8 mouse cellular contexts compared by ENCODE assay signal in the genomic region with DNA sequence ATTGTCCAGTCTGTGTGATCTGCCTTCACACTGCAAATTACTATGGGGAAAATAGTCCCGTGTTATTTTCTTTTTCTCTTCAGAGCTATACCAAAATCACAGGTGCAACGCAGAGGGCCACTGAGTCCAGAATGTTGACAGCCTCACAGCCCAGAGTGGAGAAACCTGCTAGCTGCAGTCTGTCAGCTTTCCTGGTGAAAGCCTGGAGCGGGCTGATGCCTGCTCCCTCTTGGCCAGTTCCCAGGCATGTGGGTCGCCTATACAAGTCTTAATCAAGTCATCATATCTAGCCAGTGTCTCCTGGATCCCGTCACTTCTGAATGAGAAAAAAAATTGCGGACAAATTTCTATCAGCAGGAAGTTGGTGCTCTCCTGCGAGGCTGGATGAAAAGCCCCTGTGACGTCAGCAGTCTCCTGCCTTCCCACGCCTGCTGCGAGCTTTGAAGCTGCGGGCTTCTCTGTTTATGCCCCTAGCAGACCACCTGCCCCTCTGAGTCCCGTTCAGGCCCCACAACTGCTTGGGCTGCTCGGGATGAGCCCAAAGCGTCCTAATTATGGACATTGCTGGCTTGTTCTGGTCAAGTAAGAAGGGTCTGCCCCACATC.
A peak's percentile ranks its signal among the peaks of the same experiment; 100 is the strongest.
DNase-seq lines count a peak whose midpoint lies in the region; ATAC-seq lines count a peak whose summit lies in the region.

No protein-coding gene starts in this region.

- no peak for ATAC-seq in embryonic facial prominence, embryonic 15.5 days (ENCODE audit: insufficient number of reproducible peaks, low FRiP score, low TSS enrichment, low read depth)

- no peaks in the 10 kb centered on the region for H3K9me3 ChIP-seq in embryonic facial prominence, embryonic 15.5 days (replicated peaks)
- no peaks in the 10 kb centered on the region for H3K9me3 ChIP-seq in limb, embryonic 10.5 days (replicated peaks)

- intact Hi-C loops in left cerebral cortex, postnatal 36 days (cut with DNase I), result loop anchor here (5.0 kb wide), 2 partner anchors 230 to 1235 kb away; no protein-coding TSS in a partner anchor

- no peaks in the 10 kb centered on the region for H3K27me3 ChIP-seq in embryonic facial prominence, embryonic 15.5 days
- peaks cover 9% of the 10 kb centered on the region; the same call in 1 of the 2 replicates for H3K27me3 ChIP-seq in limb, embryonic 10.5 days (ENCODE audit: low read depth, poor library complexity, severe bottlenecking)

- H3K36me3 ChIP-seq in embryonic facial prominence, embryonic 15.5 days, result no peaks in the 10 kb centered on the region
- no peaks in the 10 kb centered on the region for H3K36me3 ChIP-seq in limb, embryonic 10.5 days

- no peak overlapping the region for H3K27ac ChIP-seq in embryonic facial prominence, embryonic 15.5 days (replicated peaks)
- peak overlapping the region; percentile 57 for H3K27ac ChIP-seq in limb, embryonic 10.5 days

- H3K4me2 ChIP-seq in embryonic facial prominence, embryonic 15.5 days (replicated peaks), result peak overlapping the region; percentile 27

- DNase-seq in left cerebral cortex, adult 18-20 months (ENCODE audit: low spot score in 2 of 2), result peak; percentile 31 to 42
- DNase-seq in left cerebral cortex, postnatal 36 days (ENCODE audit: low spot score in 2 of 2), result no peak
- DNase-seq in limb, embryonic 10.5 days (ENCODE audit: low spot score), result peak; percentile 62
- DNase-seq in right cerebral cortex, postnatal 14 days, result peak; percentile 34
- no peak for DNase-seq in urinary bladder, postnatal 10 days (ENCODE audit: low spot score)
- no peak for DNase-seq in gastrocnemius, postnatal 4 days (ENCODE audit: low spot score in 2 of 2)
- no peak for DNase-seq in kidney, adult 8-10 months

- H3K4me1 ChIP-seq in embryonic facial prominence, embryonic 15.5 days, result peaks cover 26% of the 10 kb centered on the region
- peaks cover 67% of the 10 kb centered on the region for H3K4me1 ChIP-seq in limb, embryonic 10.5 days

- 15% methylated on average over 14 of the region's 14 CpGs for WGBS in embryonic facial prominence, embryonic 15.5 days
- WGBS in limb, embryonic 10.5 days, result 18% methylated on average over 14 of the region's 14 CpGs

- H3K9ac ChIP-seq in embryonic facial prominence, embryonic 15.5 days, result no peak overlapping the region

- H3K4me3 ChIP-seq in embryonic facial prominence, embryonic 15.5 days (replicated peaks), result no peak overlapping the region
- peak overlapping the region; percentile 23; the same call in 1 of the 2 replicates for H3K4me3 ChIP-seq in limb, embryonic 10.5 days

Comparison
In these comparisons a context has a peak if more than half of its experiments do, and no peak if none do; other contexts are left out.
1. DNase-seq: peak in left cerebral cortex, adult 18-20 months (2 of 2), limb, embryonic 10.5 days (single experiment) and right cerebral cortex, postnatal 14 days (single experiment); none in left cerebral cortex, postnatal 36 days (0 of 2), urinary bladder, postnatal 10 days (single experiment), gastrocnemius, postnatal 4 days (0 of 2) and kidney, adult 8-10 months (0 of 2).